Mouse (Mus musculus): Measurements from ENCODE around the gene Apoc2.

GRCm38 (mm10) chr7:19673083-19673699, 4.5 kb downstream of the Apoc2 start:
- TF ChIP-seq CTCF (IDR thresholded peaks at IDR 0.05; ENCODE audit: insufficient read depth, low read depth, low read length) (no peak), POLR2A (IDR thresholded peaks at IDR 0.05; ENCODE audit: insufficient read depth, low read depth, low read length) (no peak)
